Mouse (Mus musculus): ENCODE results near the gene Pank3. TPM values are rescaled to one million over a fixed set of nuclear protein-coding genes. Genes with fewer than 3 reads are reported as not detected.

Pank3 gene
- 8.7 and 9.5 TPM in 2 replicates for polyA plus RNA-seq (2012; rRNA removed)

DNA sequence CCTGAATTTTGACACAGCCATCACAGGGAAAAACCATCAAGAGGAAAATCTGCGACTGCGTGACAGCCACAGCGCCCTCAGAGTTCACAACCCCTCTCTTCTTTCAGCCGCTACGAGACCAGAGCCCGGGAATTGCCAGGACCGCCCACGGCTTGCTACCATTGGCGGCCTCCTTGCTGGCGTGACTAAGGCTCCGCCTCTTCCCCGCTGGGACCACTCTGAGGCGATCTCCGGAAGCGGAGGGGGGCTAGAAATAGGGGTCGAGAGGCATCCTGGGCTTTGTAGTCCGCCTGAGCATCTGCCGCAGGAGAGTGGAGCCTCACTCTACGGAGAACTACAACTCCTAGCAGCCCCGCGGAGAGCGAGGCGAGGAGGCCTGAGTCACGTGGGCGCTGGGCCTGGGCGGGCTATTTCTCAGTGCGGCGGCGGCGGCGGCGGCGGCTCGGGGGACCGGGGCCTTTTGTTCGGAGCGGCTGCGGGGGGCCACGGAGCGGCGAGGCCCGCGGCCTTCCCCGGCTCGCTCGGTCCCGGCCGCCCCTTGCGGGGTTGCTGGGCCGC, at the start of gene Pank3:
TSS of gene Pank3 (plus strand) at position 297 of the 558 bp plus-strand sequence.
- DNase-seq, result peak; percentile 96
- Histone ChIP-seq H3K36me3 (ENCODE audit: control insufficient read depth, insufficient read depth, low read length) (no peaks in the 10 kb centered on the region), H3K4me3 (ENCODE audit: control insufficient read depth, insufficient read depth, low read length) (peak within 1 kb of the TSS; percentile 95), H3K4me1 (replicated peaks; ENCODE audit: control insufficient read depth, insufficient read depth, low read length) (no peaks in the 10 kb centered on the region; the same call in 1 of the 2 replicates), H3K27me3 (ENCODE audit: control insufficient read depth, insufficient read depth, low read length) (no peaks in the 10 kb centered on the region), H3K27ac (ENCODE audit: control insufficient read depth, insufficient read depth, low read length) (peak within 1 kb of the TSS; percentile 45; the same call in 1 of the 2 replicates)
- TF ChIP-seq POLR2A (IDR thresholded peaks at IDR 0.05; ENCODE audit: control insufficient read depth, extremely low read depth, insufficient read depth, low read length, poor library complexity) (peak; percentile 78), CTCF (IDR thresholded peaks at IDR 0.05; ENCODE audit: borderline replicate concordance, control insufficient read depth, extremely low read depth, insufficient read depth, low read length, poor library complexity) (no peak)
- under 1% methylated on average over 50 of the region's 50 CpGs for WGBS

DNA sequence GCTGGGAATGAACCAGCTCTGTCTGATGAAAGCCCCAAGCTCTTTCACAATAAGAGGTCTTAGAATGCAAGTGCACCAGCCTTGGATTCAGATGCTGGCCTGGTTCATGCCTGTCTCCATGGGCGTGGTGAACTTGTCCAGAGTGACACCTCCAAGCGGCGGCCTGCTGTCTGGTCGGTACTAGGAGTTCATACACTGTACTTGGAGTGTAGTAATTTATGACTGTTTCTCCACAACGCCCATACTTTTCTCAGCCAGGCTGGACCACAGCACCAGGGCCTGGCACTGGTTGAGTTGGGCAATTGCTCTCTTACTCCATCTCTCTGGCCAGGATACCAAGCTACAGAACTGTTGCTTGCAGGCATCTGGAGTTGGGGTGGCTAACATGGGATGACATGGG, 45.4 kb upstream of the Pank3 start:
- DNase-seq, result no peak
- Histone ChIP-seq H3K27ac (ENCODE audit: control insufficient read depth, insufficient read depth, low read length) (no peak overlapping the region), H3K27me3 (ENCODE audit: control insufficient read depth, insufficient read depth, low read length) (no peaks in the 10 kb centered on the region), H3K4me1 (replicated peaks; ENCODE audit: control insufficient read depth, insufficient read depth, low read length) (no peaks in the 10 kb centered on the region), H3K36me3 (ENCODE audit: control insufficient read depth, insufficient read depth, low read length) (no peaks in the 10 kb centered on the region), H3K4me3 (ENCODE audit: control insufficient read depth, insufficient read depth, low read length) (no peak overlapping the region)
- 92% methylated on average over 5 of the region's 5 CpGs for WGBS
- TF ChIP-seq POLR2A (IDR thresholded peaks at IDR 0.05; ENCODE audit: control insufficient read depth, extremely low read depth, insufficient read depth, low read length, poor library complexity) (no peak), CTCF (IDR thresholded peaks at IDR 0.05; ENCODE audit: borderline replicate concordance, control insufficient read depth, extremely low read depth, insufficient read depth, low read length, poor library complexity) (no peak)

DNA sequence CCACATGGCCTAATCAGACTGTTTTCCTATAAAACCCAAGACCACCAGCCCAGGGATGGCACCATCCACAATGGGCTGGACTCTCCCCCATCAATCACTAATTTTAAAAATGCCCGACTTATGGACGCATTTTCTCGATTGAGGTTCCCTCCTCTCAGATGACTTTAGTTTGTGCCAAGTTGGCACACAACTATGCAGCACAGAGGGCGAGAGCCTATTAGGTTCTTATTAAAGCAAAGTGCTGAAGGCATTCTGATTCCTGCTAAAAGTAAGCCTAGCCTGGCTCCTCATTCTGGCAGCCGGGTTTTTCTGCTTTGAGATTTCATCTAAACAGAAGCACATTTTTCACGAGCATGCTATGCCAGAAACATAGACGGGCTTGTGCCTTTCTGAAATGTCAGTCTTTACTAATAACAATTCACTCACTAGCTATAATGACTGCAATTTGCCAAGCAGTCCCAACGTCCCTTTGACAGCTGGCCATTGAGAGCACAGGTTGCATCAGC, 42.9 kb upstream of the Pank3 start:
- no peak for DNase-seq
- Histone ChIP-seq H3K27ac (ENCODE audit: control insufficient read depth, insufficient read depth, low read length) (no peak overlapping the region), H3K4me3 (ENCODE audit: control insufficient read depth, insufficient read depth, low read length) (no peak overlapping the region), H3K27me3 (ENCODE audit: control insufficient read depth, insufficient read depth, low read length) (no peaks in the 10 kb centered on the region), H3K4me1 (replicated peaks; ENCODE audit: control insufficient read depth, insufficient read depth, low read length) (no peaks in the 10 kb centered on the region), H3K36me3 (ENCODE audit: control insufficient read depth, insufficient read depth, low read length) (no peaks in the 10 kb centered on the region)
- no peak for TF ChIP-seq POLR2A (IDR thresholded peaks at IDR 0.05; ENCODE audit: control insufficient read depth, extremely low read depth, insufficient read depth, low read length, poor library complexity)
- no peak for TF ChIP-seq CTCF (IDR thresholded peaks at IDR 0.05; ENCODE audit: borderline replicate concordance, control insufficient read depth, extremely low read depth, insufficient read depth, low read length, poor library complexity)
- WGBS, result 91% methylated on average over 8 of the region's 8 CpGs

DNA sequence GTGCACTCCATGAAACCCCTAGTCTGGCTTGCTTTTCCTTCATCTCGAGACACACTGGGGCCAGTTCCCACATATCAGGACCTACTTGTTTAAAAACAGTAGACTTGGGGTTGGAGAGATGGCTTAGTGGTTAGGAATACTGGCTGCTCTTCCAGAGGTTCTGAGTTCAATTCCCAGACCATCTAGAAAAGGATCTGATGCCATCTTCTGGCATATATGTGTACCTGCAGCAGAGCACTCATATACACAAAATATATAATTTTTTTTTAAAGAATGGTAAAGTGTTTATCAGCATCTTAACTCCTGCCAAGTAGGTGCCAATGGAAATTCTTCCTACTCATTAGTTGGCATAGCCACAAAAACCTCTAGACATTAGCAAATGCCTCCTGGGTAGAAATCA, 41.1 kb upstream of the Pank3 start:
- no peak for DNase-seq
- WGBS, result 88% methylated on average over 1 of the region's 1 CpGs
- Histone ChIP-seq H3K27ac (ENCODE audit: control insufficient read depth, insufficient read depth, low read length) (no peak overlapping the region), H3K36me3 (ENCODE audit: control insufficient read depth, insufficient read depth, low read length) (no peaks in the 10 kb centered on the region), H3K4me1 (replicated peaks; ENCODE audit: control insufficient read depth, insufficient read depth, low read length) (no peaks in the 10 kb centered on the region), H3K4me3 (ENCODE audit: control insufficient read depth, insufficient read depth, low read length) (no peak overlapping the region), H3K27me3 (ENCODE audit: control insufficient read depth, insufficient read depth, low read length) (no peaks in the 10 kb centered on the region)
- TF ChIP-seq CTCF (IDR thresholded peaks at IDR 0.05; ENCODE audit: borderline replicate concordance, control insufficient read depth, extremely low read depth, insufficient read depth, low read length, poor library complexity), result no peak
- TF ChIP-seq POLR2A (IDR thresholded peaks at IDR 0.05; ENCODE audit: control insufficient read depth, extremely low read depth, insufficient read depth, low read length, poor library complexity), result no peak

DNA sequence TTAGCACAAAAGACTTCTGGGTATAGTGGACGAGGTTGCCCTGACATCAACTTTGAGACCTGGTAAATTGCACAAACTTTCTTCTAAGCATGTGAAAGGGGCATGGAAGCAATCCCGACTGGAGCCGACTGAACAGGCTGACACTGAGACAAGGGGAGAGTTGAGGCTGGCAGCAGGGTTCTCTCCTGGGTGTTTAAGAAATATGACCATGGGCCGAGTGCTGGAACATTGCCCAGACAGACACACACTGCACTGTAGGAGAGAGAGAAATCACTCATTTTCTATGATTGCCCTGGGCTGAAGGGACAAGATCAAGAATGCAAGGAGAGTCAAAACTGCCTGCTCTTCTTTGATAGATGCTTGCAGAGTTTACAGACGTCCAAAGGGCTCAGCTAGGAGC, 40.1 kb upstream of the Pank3 start:
- no peak for TF ChIP-seq CTCF (IDR thresholded peaks at IDR 0.05; ENCODE audit: borderline replicate concordance, control insufficient read depth, extremely low read depth, insufficient read depth, low read length, poor library complexity)
- TF ChIP-seq POLR2A (IDR thresholded peaks at IDR 0.05; ENCODE audit: control insufficient read depth, extremely low read depth, insufficient read depth, low read length, poor library complexity), result no peak
- Histone ChIP-seq H3K4me3 (ENCODE audit: control insufficient read depth, insufficient read depth, low read length) (no peak overlapping the region), H3K4me1 (replicated peaks; ENCODE audit: control insufficient read depth, insufficient read depth, low read length) (no peaks in the 10 kb centered on the region), H3K27ac (ENCODE audit: control insufficient read depth, insufficient read depth, low read length) (no peak overlapping the region), H3K36me3 (ENCODE audit: control insufficient read depth, insufficient read depth, low read length) (no peaks in the 10 kb centered on the region), H3K27me3 (ENCODE audit: control insufficient read depth, insufficient read depth, low read length) (no peaks in the 10 kb centered on the region)
- no peak for DNase-seq
- WGBS, result 73% methylated on average over 5 of the region's 5 CpGs

- Histone ChIP-seq H3K27ac (ENCODE audit: control insufficient read depth, insufficient read depth, low read length) (no peak overlapping the region), H3K4me1 (replicated peaks; ENCODE audit: control insufficient read depth, insufficient read depth, low read length) (no peaks in the 10 kb centered on the region), H3K27me3 (ENCODE audit: control insufficient read depth, insufficient read depth, low read length) (no peaks in the 10 kb centered on the region), H3K36me3 (ENCODE audit: control insufficient read depth, insufficient read depth, low read length) (no peaks in the 10 kb centered on the region), H3K4me3 (ENCODE audit: control insufficient read depth, insufficient read depth, low read length) (no peak overlapping the region)
- no peak for TF ChIP-seq POLR2A (IDR thresholded peaks at IDR 0.05; ENCODE audit: control insufficient read depth, extremely low read depth, insufficient read depth, low read length, poor library complexity)
- no peak for TF ChIP-seq CTCF (IDR thresholded peaks at IDR 0.05; ENCODE audit: borderline replicate concordance, control insufficient read depth, extremely low read depth, insufficient read depth, low read length, poor library complexity)
- DNase-seq, result no peak
- 91% methylated on average over 1 of the region's 1 CpGs for WGBS
Observed at GRCm38 (mm10) chr11:35732366-35732765, 36.9 kb upstream of the Pank3 start.
